Mouse (Mus musculus) B cell, adult 2 months (primary cell): ENCODE measurements around the gene Ddb2.

ENCODE experiments used
- DNase-seq, 2 experiments: peaks; one replicate each; pipeline ENCODE4 v3.0.0; 2022

Ddb2 gene

DNA sequence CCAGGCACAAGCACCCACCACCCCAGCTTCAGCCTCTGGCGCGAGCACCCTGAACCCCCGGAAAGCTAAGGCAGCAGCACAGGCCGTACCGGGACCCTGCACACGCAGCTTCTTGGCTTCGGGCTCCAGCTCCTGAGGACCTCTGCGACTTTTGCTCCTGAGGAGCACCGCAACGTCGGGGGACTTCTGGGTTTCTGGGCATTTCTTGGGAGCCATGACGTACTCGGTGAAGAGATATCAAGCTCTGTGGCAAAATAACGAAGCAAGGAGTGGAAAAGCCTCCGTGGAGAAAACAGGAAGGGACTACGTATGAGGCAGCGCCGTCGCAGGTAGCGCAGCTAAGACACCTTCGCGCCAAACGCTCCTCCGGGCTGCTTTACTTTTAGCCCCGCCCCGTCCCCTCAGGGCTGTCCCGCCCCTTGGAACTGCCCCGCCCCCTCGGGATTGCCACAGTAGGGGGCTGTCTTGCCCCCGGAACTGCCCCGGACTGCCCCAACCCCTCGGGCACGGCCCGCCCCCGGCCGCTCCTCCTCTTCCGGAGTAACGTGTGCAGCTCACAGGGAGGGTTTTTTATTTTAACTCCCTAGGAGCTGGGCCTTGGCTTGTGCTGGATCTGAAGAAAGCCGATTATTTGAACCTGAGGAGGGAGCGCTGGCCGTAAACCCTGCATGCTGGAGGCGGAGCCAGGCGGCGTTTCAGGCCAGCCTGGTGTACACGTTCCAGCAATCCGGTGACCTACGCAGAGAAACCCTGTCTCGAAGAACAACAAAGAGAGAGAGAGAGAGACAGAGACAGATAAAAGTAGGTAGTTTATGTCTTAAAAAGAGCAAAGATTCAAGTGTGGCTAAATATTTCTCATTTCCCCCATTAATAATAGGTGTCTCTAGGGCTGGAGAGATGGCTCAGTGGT, at the start of gene Ddb2:
Gene Ddb2 (minus strand): TSS at position 382 of the 910 bp plus-strand sequence.
- peak; percentile 95 for DNase-seq

DNA sequence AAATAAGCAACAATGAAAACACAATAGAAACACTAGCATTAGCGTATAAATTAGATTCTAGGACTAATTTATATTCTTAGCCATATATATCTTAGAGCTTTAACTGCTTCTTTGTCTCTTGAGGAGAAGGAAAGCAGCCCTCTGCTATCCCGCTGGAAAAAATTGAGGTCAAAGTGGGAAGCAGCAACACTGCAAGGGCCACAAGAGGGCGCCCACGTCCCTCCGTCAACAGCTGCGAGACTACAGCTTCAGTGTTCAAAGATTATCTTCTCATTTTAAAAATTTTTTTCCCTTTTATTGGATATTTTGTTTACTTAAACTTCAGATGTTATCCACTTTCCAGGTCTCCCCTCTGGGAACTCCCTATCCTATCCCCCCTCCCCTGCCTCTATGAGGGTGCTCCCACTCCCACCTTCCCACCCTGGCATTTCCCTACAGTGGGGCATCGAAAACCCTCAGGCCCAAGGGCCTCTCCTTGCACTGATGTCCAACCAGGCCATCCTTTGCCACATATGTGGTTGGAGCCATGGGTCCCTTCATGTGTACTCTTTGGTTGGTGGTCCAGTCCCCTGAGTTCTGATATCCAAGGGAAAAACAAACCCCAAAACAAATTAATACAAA, 49.2 kb upstream of the Ddb2 start:
- DNase-seq: peak; percentile 71

DNA sequence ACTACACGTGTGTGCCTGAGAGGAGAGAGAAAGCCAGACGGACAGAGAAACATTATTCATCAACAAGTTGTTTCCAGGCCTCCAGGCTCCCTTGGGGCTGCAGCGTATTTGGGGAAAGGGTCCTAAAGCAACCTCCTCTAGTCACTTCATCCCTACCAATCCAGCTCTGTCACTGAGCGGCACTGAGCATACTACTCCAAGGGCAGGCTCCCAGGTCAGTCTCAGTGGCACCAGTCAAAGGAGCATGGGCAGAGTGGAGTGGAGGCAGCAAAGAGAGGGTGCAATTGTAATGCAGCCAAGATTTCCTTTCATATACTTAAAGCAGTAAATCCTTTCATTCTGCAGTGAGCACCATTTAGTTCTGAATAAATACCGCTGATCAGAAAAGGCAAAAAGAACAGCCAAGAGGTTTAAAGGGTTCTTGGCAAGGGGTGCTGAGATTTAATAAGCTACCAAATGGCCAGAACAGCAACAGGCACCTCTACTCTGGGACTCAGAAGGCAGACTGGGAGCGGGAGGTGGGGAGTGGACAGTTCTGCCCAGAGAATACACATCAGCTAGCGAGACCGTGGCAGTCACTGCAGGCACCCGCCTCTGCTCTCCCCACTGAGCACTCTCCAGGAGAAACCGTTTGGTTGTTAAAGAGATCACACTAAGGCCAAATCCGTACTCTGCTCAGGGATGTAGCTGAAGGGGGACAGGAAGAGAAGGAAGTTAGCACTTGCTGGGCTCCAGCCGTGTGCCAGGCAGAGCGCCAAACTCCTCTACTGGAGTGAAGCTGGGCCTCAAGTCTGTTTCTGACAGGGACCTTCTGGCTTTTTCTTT, 47.8 kb upstream of the Ddb2 start:
- no peak for DNase-seq

DNA sequence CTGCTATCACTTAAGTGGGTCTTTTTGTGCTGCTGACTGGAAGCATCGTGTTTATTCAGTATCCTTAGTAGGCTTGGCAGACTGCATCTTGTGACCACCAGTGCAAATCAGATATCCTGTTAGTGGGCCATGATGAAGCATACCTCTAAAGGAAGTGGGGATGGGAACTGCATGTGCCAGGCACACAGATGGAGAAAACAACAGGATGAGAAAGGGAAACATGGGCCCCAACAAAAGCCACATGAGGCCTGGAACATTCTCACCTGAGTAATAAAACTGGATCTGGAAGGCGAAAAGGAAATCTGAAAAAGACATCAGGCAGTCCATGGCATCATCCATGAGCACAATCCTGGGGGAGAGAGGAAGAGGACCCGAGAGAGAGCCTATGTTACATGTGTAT, 47.2 kb upstream of the Ddb2 start:
- DNase-seq: no peak

DNA sequence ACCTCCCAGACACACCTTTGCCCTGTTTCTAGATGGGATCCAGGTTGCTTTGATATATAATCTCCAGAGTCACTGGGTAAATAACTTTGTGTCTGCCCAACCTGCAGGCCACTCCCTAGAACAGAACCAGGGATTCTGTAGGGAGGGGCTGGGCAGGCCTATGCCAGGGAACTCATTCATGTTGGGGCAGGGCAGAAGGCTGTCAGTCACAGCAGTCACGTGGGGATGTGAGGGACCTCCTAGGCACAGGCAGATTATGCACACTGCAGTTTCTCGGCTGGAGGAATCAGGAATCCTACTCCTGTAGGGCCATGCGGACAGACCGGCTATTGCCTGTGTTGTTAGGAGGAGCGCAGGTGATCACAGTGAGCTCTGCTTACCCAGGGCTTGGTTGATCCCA, 44.6 kb upstream of the Ddb2 start:
- DNase-seq: no peak

DNA sequence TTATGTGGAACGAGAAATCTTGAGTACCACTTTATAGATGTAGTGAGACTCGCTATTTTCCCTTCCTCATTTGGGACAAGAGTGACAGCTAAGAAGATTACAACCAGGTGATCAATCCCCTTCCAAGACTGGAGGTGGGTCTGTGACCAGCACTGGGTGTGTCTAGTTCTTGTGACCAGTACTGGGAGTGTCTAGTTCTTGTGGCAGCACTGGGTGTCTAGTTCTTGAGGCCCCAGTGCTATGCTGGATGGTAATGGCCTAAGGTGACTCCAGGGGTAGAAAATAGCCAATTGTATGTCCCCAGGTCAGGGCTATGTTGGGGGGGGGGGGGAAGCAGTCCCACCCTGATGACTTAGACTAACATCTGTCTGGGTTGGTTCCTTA, 42.6 kb upstream of the Ddb2 start:
- DNase-seq: no peak

DNA sequence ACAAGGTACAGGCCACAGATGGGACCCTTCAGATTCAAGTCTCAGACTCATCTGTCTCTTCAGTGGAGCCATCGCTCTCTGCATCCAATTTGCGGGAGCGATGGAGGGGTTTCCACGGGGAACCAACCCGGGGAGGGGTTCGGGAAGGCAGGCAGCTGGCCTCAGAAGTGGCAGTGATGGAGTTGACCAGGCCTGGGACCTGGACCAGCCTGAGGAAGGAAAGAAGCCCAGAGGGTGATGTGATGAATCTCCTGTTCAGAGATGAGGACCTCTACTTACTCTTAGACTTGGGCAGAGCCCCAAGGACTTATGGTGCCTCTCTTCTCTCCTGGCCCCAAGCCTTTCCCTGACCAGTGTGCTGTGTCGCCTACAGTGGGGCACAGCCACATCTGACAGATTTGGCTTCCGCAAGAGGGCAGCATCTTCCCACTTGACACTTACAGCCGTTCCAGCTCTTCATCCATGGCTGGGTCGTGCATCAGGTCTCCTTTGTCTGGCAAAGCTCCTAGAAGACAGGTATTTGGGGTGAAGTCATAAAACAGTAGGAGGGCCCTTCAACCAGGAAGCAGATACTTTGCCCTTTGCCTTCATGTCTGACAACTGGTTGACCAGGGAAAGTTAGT, 42.1 kb upstream of the Ddb2 start:
- peak; percentile 19 to 26 for DNase-seq

DNA sequence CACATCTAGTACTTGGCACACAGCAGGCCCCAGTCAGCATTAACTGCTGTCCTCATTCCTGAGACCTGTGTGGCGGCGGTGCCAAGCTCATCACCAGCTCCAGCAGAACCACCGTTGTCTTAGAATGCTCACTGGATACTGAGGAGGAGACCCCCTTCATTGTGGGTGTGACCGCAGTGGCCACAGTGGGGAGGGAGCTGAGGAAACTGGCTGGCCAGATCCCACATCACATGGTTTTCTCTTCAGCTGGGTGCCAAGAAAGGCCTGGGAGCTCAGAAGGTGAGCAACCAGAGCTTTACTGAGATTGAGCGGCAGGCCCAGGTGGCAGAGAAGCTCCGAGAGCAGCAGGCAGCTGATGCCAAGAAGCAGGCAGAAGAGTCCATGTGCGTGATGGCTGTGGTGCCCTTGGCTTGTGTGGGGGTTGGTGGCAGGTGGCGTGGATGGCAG, 32.9 kb upstream of the Ddb2 start:
- no peak for DNase-seq

DNA sequence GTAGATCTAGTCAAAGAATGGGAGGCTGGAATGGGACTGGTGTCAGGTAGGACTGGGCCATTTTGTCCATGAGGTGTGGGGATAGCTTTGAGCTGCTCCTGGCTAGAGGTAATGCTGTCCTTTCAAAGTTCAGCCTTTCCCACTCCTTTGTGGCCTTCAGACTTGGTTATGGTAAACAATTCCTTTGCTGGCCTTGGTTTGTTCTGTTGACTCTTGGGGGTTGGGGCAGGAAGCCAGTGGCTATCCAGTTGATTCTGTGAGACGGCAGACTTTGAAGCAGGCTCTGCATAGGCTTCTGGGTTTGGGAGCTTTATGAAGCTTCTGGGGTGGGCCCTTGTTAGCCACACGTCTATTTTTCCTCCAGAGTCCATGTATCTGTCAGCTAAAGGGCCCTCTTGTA, 31.9 kb upstream of the Ddb2 start:
- DNase-seq: no peak

DNA sequence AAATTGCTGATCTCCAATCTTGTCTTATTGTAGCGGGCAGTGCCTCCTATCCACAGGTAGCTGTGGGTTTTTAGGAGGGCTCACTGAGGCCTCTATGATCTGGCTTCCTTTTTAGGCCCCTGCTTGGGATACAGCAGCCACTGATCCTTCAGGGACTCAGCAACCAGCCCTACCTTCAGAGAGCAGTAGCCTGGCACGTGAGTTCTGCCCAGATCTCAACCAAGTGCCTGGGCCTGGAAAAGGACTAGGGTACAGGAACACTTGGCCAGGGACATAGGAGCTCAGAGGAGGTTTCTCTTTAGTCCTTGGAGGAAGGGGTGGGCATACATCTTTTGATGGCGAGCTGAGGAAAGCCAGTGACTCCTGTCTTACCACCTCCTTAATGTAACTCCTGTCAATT, 31.3 kb upstream of the Ddb2 start:
- DNase-seq: no peak

DNA sequence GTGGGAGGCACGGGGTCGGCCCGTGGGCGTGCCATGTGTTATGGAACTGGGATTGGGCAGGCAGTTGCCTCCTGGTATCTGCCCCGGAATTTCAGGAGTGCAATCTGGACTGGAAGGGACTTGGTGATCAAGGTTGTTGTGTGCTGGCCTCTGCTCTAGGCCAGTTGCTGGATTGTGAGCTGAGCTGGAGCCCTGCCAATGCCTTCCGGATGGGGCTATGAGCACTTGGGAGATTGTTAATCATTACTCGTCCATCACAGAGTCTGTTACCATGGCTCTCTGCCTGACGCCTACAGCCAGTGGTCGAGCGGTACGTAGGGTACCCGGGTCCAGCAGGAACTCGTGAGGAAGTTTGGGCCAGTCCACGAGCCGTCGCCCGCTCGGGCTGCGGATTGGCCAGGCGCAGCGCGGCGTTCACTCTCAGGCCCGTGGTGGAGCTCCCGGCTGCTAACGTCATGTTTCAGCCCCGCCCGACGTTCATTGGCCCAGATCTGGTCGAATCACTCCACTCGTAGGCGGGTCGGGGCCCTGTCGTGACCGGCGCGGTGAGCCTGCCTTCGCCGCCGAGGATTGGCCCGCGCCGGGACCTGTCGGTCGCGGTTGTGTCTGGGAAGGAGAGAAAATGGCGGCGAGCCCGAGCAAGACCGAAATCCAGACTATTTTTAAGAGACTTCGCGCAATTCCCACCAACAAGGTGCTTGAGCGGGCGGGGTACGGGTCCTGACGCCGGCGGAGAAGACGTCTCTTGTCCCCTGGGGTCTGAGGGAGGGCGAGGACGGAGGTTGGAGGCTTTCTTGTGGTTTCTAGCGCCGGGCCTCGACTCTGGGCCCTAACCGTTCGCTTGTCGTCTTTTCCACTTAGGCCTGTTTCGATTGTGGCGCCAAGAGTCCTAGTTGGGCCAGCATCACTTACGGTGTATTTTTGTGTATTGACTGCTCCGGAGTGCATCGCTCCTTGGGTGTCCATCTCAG, 28.2 kb upstream of the Ddb2 start, which contains the start of gene Arfgap2:
Gene Arfgap2 (plus strand): TSS at position 264 of the 971 bp plus-strand sequence.
- peak; percentile 92 to 93 for DNase-seq

DNA sequence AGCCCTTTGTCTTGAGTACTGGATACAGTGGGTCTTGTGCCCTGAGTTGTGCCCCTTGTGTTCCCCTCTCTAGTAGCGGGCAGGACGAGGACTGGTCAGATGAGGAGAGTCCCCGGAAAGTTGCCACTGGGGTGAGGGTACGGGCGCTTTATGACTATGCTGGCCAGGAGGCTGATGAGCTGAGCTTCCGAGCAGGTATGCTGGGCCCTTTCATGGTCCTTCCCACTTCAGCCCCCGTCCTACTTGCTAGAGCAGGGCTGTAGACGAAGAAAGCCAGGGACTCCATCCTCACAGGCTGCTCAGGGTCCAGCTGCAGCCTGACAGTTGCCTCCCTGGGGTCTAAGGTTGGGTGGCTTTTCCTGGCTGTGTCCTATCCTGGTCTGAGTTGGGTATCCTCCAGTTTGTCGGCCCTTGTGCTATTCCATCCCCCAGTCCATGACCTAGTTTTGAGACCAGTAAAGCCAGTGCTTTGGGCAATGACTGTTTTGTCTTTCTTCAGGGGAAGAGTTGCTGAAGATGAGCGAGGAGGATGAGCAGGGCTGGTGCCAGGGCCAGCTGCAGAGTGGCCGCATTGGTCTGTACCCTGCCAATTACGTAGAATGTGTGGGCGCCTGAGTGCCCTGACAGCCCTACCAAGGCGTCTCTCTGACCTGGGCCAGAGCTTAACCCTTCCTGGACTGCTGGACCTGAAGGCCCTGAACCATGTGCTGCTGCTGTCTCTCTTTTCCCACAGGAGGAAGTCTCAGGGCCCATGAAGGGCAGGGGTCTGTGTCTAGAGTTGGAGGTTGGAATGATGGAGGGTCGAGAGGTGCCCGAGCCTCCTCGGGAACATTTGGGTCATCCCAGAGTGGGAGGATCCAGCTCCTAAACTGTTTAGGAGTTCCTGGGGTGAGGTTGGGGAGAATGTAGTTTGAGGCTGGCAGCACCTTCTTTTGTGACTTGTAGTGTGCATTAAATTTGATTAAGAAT, 27.2 kb upstream of the Ddb2 start:
- DNase-seq: no peak

DNA sequence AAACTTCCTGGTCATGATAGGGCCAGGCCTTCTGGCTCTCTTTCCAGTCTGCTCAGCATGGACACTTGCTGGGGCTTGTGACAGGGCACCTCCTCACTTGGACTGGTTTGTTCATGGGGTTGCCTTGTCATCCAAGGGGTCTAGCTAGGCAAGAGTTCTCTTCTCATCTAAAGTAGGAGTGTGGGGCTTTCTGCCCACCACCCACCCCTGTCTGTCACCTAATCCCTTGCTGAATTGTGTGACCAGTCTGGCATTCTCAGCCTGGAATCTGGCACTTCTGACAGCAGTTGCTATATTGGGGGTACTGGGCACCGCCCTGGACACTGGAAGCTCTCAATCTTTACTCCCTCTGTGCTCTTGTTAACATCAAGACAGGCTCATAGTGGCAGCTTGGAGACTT, 22.7 kb upstream of the Ddb2 start:
- DNase-seq: no peak

DNA sequence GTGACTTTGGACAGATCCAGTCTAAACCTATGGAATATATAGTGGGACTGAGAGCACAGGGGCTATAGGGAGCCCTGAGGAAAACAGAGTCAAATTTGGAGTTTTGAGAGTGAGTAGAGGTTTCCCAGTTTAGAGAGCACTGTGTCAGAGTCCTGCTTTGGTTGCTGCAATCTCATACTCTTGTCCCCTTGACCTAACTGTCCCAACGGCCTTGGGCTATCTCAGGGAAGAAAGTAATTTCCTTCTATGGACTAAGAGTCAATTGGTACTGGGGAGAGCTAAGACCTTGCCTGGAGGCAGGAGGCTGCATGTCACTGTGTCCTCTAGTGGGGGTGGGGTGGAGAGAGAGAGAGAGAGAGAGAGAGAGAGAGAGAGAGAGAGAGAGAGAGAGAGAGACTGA, 22.0 kb upstream of the Ddb2 start:
- DNase-seq: no peak

DNA sequence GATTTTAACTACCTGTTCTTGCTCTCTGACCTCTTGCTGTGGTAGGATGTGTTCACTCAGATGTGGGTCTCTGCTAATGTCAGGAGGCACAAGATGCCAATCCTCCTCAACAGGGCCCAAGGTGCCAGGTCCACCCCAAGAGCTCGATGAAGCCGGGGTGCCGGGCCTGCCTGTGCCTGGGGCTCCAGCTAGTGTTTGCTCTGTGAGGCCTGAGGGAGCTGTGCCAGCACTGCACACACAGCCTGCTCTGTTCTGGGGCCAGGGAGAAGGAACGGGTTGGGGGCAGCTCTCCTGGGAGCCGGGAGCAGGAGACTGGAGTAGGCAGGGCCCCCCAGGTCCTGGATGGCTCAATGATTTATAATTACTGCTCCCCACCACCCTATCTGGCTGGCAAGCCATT, 21.3 kb upstream of the Ddb2 start:
- no peak for DNase-seq

DNA sequence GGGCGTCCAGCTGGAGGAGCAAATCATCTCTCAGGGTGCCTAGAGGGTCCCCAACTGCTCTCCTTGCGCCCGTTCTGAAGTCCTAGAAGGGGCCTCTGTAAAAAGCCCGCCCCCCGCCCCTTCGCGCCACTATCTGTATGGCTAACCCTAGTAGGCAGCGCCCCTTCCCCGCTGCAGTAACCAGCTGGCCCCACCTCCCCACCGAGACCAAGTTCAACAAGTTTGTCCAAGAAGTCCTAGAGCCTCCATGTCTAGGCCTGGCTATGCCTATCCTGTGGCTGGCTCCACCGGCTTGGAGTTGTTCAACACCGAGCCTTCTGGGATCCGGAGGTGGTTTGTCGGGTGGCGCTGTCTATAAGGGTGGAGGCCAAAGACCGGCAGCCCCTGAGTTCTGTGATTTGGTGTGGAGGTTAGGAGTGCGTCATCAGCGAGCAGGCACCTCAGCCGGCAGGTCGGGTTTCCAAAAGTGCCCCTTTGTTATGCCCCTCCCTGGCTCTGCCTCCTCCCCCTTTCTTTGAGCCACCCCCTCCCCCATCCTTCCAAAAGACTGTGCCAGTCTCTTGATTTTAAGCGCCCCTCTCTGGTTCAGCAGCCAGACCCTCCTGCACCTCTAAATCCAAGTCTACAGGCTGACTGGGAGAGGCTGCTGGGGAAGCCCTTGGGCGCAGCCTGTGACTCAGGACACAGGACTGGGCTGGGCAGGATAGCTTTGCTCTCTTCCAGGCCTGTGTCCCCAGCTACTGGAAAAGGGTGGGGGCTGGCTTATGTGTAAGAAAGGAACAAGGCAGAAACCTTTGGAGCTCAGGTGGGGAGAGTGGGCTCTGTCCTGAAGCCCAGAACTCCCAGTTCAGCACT, 20.6 kb upstream of the Ddb2 start:
- peak; percentile 29 to 32 for DNase-seq

DNA sequence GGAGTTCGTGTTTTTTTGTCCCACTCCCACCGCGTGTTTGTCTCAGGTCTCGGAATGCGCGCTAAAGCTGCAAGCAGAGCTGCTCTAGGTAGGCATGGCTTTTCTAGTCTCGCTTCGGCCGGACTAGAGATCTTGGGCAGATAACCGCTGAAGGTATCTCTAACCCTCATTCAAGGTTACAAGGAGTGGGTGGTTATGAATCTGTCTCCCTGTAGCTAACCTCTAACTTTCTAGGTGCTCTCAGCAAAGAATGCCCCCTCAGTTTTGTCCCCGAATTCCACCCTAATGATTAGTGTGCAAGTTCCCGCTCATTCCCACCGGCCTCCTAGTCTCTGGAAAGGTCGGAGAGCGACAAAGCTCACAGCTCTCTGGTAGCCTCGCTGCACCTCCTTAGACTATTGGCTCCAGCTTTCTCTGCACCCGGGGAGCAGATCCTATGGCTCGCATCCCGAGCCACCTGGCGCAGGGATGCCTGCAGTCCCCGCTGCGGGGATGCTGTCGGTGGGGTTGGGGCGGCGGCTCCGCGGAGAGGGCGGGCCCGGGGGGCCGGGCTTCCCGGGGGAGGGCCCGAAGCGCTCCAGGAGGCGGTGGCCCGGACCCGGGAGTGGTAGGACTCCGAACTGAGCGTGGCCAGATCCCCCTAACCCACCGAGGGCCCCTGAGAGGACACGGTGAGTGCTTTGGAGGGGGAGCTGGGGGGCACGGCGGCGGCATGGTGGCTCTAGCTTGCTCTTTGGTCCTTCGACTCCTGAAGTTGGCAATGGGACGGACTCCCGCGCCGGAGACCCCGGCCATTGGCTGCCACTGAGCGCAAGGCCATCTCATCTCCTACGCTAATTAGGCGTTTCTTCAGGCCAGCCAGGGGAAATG, 19.7 kb upstream of the Ddb2 start:
- peak; percentile 25 to 41 for DNase-seq

DNA sequence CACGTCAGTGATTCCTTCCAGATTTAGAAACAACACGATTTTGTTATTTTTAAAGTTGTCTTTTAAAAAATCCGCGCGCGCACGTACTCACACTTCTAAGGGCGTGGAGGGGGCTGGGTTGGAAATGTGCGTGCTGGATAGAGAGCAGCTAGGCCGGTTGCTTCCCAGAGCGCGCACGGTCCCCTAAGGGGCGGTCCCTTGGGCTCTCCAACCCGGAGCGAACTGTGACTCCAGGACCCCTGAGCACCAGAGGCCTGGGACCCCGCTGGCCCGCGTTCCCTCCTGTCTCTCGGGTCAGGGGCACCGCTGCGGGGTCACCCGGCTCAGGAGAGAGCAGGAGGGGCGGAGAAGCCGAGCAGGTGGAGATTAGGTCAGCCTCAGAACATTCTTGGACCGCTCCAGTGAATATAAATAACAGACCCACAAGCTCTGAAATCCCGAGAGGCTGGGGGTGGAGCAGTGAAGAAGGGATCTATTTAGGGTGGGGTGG, 18.9 kb upstream of the Ddb2 start, which contains the start of gene Pacsin3:
Gene Pacsin3 (plus strand): TSS at position 294 of the 490 bp plus-strand sequence.
- peak; percentile 19 to 32 for DNase-seq
